Mouse (Mus musculus): Measurements from ENCODE around the gene Slc41a2.

Gene Slc41a2

GRCm38 (mm10) chr10:83320396-83320795 lies 17.3 kb downstream of the Slc41a2 start:
- DNase-seq (ENCODE audit: low read depth, low spot score), result no peak

GRCm38 (mm10) chr10:83313033-83313432 lies 24.6 kb downstream of the Slc41a2 start:
- DNase-seq (ENCODE audit: low read depth, low spot score), result no peak

GRCm38 (mm10) chr10:83310356-83310755 lies 27.3 kb downstream of the Slc41a2 start:
- DNase-seq (ENCODE audit: low read depth, low spot score), result no peak

- DNase-seq (ENCODE audit: low read depth, low spot score), result no peak
Measured at GRCm38 (mm10) chr10:83301687-83302086, 36.0 kb downstream of the Slc41a2 start.

- DNase-seq (ENCODE audit: low read depth, low spot score), result no peak
Measured at GRCm38 (mm10) chr10:83301054-83301453, 36.6 kb downstream of the Slc41a2 start.

- no peak for DNase-seq (ENCODE audit: low read depth, low spot score)
Measured at GRCm38 (mm10) chr10:83297017-83297416, 40.7 kb downstream of the Slc41a2 start.

GRCm38 (mm10) chr10:83294746-83295145 lies 42.9 kb downstream of the Slc41a2 start:
- no peak for DNase-seq (ENCODE audit: low read depth, low spot score)

- DNase-seq (ENCODE audit: low read depth, low spot score), result no peak
Measured at GRCm38 (mm10) chr10:83293352-83293751, 44.3 kb downstream of the Slc41a2 start.

- no peak for DNase-seq (ENCODE audit: low read depth, low spot score)
Measured at GRCm38 (mm10) chr10:83291731-83292130, 46.0 kb downstream of the Slc41a2 start.

GRCm38 (mm10) chr10:83287828-83288227 lies 49.9 kb downstream of the Slc41a2 start:
- no peak for DNase-seq (ENCODE audit: low read depth, low spot score)

GRCm38 (mm10) chr10:83286399-83286798 lies 51.3 kb downstream of the Slc41a2 start:
- no peak for DNase-seq (ENCODE audit: low read depth, low spot score)

- DNase-seq (ENCODE audit: low read depth, low spot score), result no peak
Measured at GRCm38 (mm10) chr10:83285724-83286256, 51.9 kb downstream of the Slc41a2 start.

- DNase-seq (ENCODE audit: low read depth, low spot score), result no peak
Measured at GRCm38 (mm10) chr10:83284916-83285315, 52.8 kb downstream of the Slc41a2 start.

GRCm38 (mm10) chr10:83266731-83267130 lies 71.0 kb downstream of the Slc41a2 start:
- DNase-seq (ENCODE audit: low read depth, low spot score), result no peak

- DNase-seq (ENCODE audit: low read depth, low spot score), result no peak
Measured at GRCm38 (mm10) chr10:83266241-83266640, 71.4 kb downstream of the Slc41a2 start.

- DNase-seq (ENCODE audit: low read depth, low spot score), result no peak
Measured at GRCm38 (mm10) chr10:83264680-83265079, 73.0 kb downstream of the Slc41a2 start.

GRCm38 (mm10) chr10:83264056-83264455 lies 73.6 kb downstream of the Slc41a2 start:
- DNase-seq (ENCODE audit: low read depth, low spot score), result no peak

- no peak for DNase-seq (ENCODE audit: low read depth, low spot score)
Measured at GRCm38 (mm10) chr10:83261264-83261663, 76.4 kb downstream of the Slc41a2 start.

- peak; percentile 69 for DNase-seq (ENCODE audit: low read depth, low spot score)
Measured at GRCm38 (mm10) chr10:83251377-83251776, 86.3 kb downstream of the Slc41a2 start.

- DNase-seq (ENCODE audit: low read depth, low spot score), result no peak
Measured at GRCm38 (mm10) chr10:83248036-83248435, 89.6 kb downstream of the Slc41a2 start.

- DNase-seq (ENCODE audit: low read depth, low spot score), result no peak
Measured at GRCm38 (mm10) chr10:83245720-83246119, 92.0 kb downstream of the Slc41a2 start.

- DNase-seq (ENCODE audit: low read depth, low spot score), result peak; percentile 19
Measured at GRCm38 (mm10) chr10:83244131-83244530, 93.6 kb downstream of the Slc41a2 start.

- no peak for DNase-seq (ENCODE audit: low read depth, low spot score)
Measured at GRCm38 (mm10) chr10:83242106-83242686, 95.5 kb downstream of the Slc41a2 start.

GRCm38 (mm10) chr10:83234391-83234790 lies 103.3 kb downstream of the Slc41a2 start:
- no peak for DNase-seq (ENCODE audit: low read depth, low spot score)
